Comparison of ENCODE assay signal across 14 mouse cellular contexts in genomic region chr6:145969572-145969971, GRCm38 (mm10). TPM values are rescaled to one million over a fixed set of nuclear protein-coding genes. Genes with fewer than 3 reads are reported as not detected.
DNase-seq lines count a peak whose midpoint lies in the region; ATAC-seq and TF ChIP-seq lines count a peak whose summit lies in the region.
"Had no signal": no experiment of that assay in that cellular context is flagged by ENCODE, and none has a peak within 500 bp of the region (broad histone marks: within the 10 kb centered on the region; RNA-seq: fewer than 3 reads in every experiment).

No protein-coding gene starts in this region.

- peaks cover 9% of the 10 kb centered on the region; the same call in 1 of the 2 replicates for H3K4me1 ChIP-seq in hindbrain, postnatal 0 days (ENCODE audit: insufficient read depth, low read length)
- peaks cover 15% of the 10 kb centered on the region for H3K4me1 ChIP-seq in hindbrain, embryonic 10.5 days (replicated peaks)
- no peaks in the 10 kb centered on the region for H3K4me1 ChIP-seq in midbrain, postnatal 0 days (ENCODE audit: insufficient read depth, low read length)
- H3K4me1 ChIP-seq in midbrain, embryonic 10.5 days: peaks cover 13% of the 10 kb centered on the region
- no peaks in the 10 kb centered on the region for H3K4me1 ChIP-seq in CH12.LX (ENCODE audit: control insufficient read depth in 1 of 2, insufficient read depth in 2 of 2)

- no peak overlapping the region for H3K9ac ChIP-seq in hindbrain, postnatal 0 days (replicated peaks; ENCODE audit: low read length)
- no peak overlapping the region for H3K9ac ChIP-seq in midbrain, postnatal 0 days (replicated peaks; ENCODE audit: low read length, poor library complexity, severe bottlenecking)
- H3K9ac ChIP-seq in CH12.LX (ENCODE audit: insufficient read depth, low read depth): no peak overlapping the region
- H3K9ac ChIP-seq: hindbrain, embryonic 12.5 days; limb, embryonic 15.5 days had no signal

- no peak overlapping the region for H3K4me3 ChIP-seq in hindbrain, postnatal 0 days (ENCODE audit: low read length)
- no peak overlapping the region for H3K4me3 ChIP-seq in hindbrain, embryonic 10.5 days
- no peak overlapping the region for H3K4me3 ChIP-seq in midbrain, postnatal 0 days (ENCODE audit: low read depth, low read length)
- H3K4me3 ChIP-seq in midbrain, embryonic 10.5 days: no peak overlapping the region
- no peak overlapping the region for H3K4me3 ChIP-seq in CH12.LX (replicated peaks in 1 of 3; ENCODE audit: low read depth in 2 of 3, low read length in 2 of 3, poor library complexity in 1 of 3)
- H3K4me3 ChIP-seq: embryonic facial prominence, embryonic 10.5 days; hindbrain, embryonic 12.5 days; limb, embryonic 15.5 days had no signal

- ATAC-seq in hindbrain, postnatal 0 days: no peak
- ATAC-seq in midbrain, postnatal 0 days (ENCODE audit: low FRiP score): no peak

- in situ Hi-C loops in CH12.LX (cut with MboI; ENCODE audit: low pct_ligation_motif_present, low pct_unique_long_range_greater_than_20kb, low sequenced_read_pairs): no loop called here

- DNase-seq in hindbrain, postnatal 0 days (ENCODE audit: low spot score): no peak
- no peak for DNase-seq in hindbrain, embryonic 10.5 days (ENCODE audit: low spot score)
- no peak for DNase-seq in midbrain, postnatal 0 days (ENCODE audit: low spot score)
- DNase-seq in midbrain, embryonic 10.5 days (ENCODE audit: low spot score): no peak
- DNase-seq in CH12.LX (ENCODE audit: extremely low read depth) (peak; percentile 20), ZHBTc4 (ENCODE audit: low read depth, low spot score) (peak; percentile 76)
- no peak for DNase-seq in left cerebral cortex, postnatal 4 days
- DNase-seq in adrenal gland, postnatal 4 days (ENCODE audit: low spot score in 2 of 2): no peak
- DNase-seq: cerebellum, adult 18-20 months; layer of hippocampus, postnatal 36 days had no signal

- TF ChIP-seq RAD21 in CH12.LX (IDR thresholded peaks at IDR 0.05; ENCODE audit: low read depth, low read length): peak; percentile 41

- H3K27ac ChIP-seq in hindbrain, postnatal 0 days: no peak overlapping the region
- no peak overlapping the region for H3K27ac ChIP-seq in hindbrain, embryonic 10.5 days
- H3K27ac ChIP-seq in midbrain, postnatal 0 days (ENCODE audit: low read depth, low read length): no peak overlapping the region
- no peak overlapping the region for H3K27ac ChIP-seq in midbrain, embryonic 10.5 days (replicated peaks)
- no peak overlapping the region for H3K27ac ChIP-seq in CH12.LX (ENCODE audit: insufficient read depth, low read depth)
- H3K27ac ChIP-seq: embryonic facial prominence, embryonic 10.5 days; hindbrain, embryonic 12.5 days; limb, embryonic 15.5 days had no signal

- dilution Hi-C loops in CH12.LX (cut with MboI; ENCODE audit: extremely low pct_ligation_motif_present, extremely low pct_unique_long_range_greater_than_20kb, low sequenced_read_pairs): no loop called here

- H3K27me3 ChIP-seq in hindbrain, postnatal 0 days (ENCODE audit: insufficient read depth, low read length): no peaks in the 10 kb centered on the region
- no peaks in the 10 kb centered on the region for H3K27me3 ChIP-seq in hindbrain, embryonic 10.5 days (ENCODE audit: insufficient read depth, poor library complexity, severe bottlenecking)
- no peaks in the 10 kb centered on the region for H3K27me3 ChIP-seq in midbrain, postnatal 0 days (ENCODE audit: insufficient read depth, low read length)
- H3K27me3 ChIP-seq in midbrain, embryonic 10.5 days (ENCODE audit: low read depth, poor library complexity, severe bottlenecking): no peaks in the 10 kb centered on the region
- no peaks in the 10 kb centered on the region for H3K27me3 ChIP-seq in CH12.LX (replicated peaks)
- H3K27me3 ChIP-seq: hindbrain, embryonic 12.5 days; limb, embryonic 15.5 days had no signal

- peak; percentile 37; the same call in 1 of the 2 replicates for TF ChIP-seq CTCF in hindbrain, postnatal 0 days (IDR thresholded peaks at IDR 0.05; ENCODE audit: low read depth)
- TF ChIP-seq CTCF in midbrain, postnatal 0 days (IDR thresholded peaks at IDR 0.05): peak; percentile 43
- peak; percentile 7 to 43; a peak in 2 of 4 replicates for TF ChIP-seq CTCF in CH12.LX (conservative IDR thresholded peaks at IDR 0.05 in 1 of 2, IDR thresholded peaks at IDR 0.05 in 1 of 2; ENCODE audit: low read depth in 2 of 2, low read length in 2 of 2)

- H3K79me2 ChIP-seq in CH12.LX (replicated peaks; ENCODE audit: control insufficient read depth, extremely low read depth, insufficient read depth, poor library complexity, severe bottlenecking): no peaks in the 10 kb centered on the region

- intact Hi-C loops in left cerebral cortex, postnatal 4 days (cut with DNase I): no loop called here

- no peak for TF ChIP-seq POLR2A in CH12.LX (IDR thresholded peaks at IDR 0.05; ENCODE audit: low read depth, low read length)

- H3K4me2 ChIP-seq in hindbrain, postnatal 0 days (ENCODE audit: low read depth, low read length): no peak overlapping the region
- H3K4me2 ChIP-seq in midbrain, postnatal 0 days (ENCODE audit: low read depth, low read length, poor library complexity, severe bottlenecking): no peak overlapping the region
- no peak overlapping the region for H3K4me2 ChIP-seq in CH12.LX (ENCODE audit: insufficient read depth, low read depth, poor library complexity, severe bottlenecking)
- H3K4me2 ChIP-seq: hindbrain, embryonic 12.5 days; limb, embryonic 15.5 days had no signal

- WGBS in hindbrain, postnatal 0 days: 81% methylated on average over 5 of the region's 5 CpGs
- WGBS in hindbrain, embryonic 10.5 days: 80% methylated on average over 5 of the region's 5 CpGs
- 81% methylated on average over 5 of the region's 5 CpGs for WGBS in midbrain, postnatal 0 days
- 80% methylated on average over 5 of the region's 5 CpGs for WGBS in midbrain, embryonic 10.5 days

- no peaks in the 10 kb centered on the region for H3K9me3 ChIP-seq in hindbrain, postnatal 0 days (ENCODE audit: low read length)
- H3K9me3 ChIP-seq in hindbrain, embryonic 10.5 days: no peaks in the 10 kb centered on the region
- H3K9me3 ChIP-seq in midbrain, postnatal 0 days (ENCODE audit: low read length): no peaks in the 10 kb centered on the region
- no peaks in the 10 kb centered on the region for H3K9me3 ChIP-seq in midbrain, embryonic 10.5 days (replicated peaks)
- H3K9me3 ChIP-seq in CH12.LX (replicated peaks; ENCODE audit: low read length): peaks cover 4% of the 10 kb centered on the region
- H3K9me3 ChIP-seq: embryonic facial prominence, embryonic 10.5 days; hindbrain, embryonic 12.5 days; limb, embryonic 15.5 days had no signal

- no peaks in the 10 kb centered on the region for H3K36me3 ChIP-seq in hindbrain, postnatal 0 days (ENCODE audit: insufficient read depth, low read length)
- H3K36me3 ChIP-seq in hindbrain, embryonic 10.5 days: no peaks in the 10 kb centered on the region
- no peaks in the 10 kb centered on the region for H3K36me3 ChIP-seq in midbrain, postnatal 0 days (ENCODE audit: insufficient read depth, low read length)
- no peaks in the 10 kb centered on the region for H3K36me3 ChIP-seq in midbrain, embryonic 10.5 days
- no peaks in the 10 kb centered on the region for H3K36me3 ChIP-seq in CH12.LX (replicated peaks in 1 of 2; ENCODE audit: control insufficient read depth in 1 of 2, insufficient read depth in 1 of 2, low read length in 1 of 2)
- H3K36me3 ChIP-seq: embryonic facial prominence, embryonic 10.5 days; G1E; hindbrain, embryonic 12.5 days; limb, embryonic 15.5 days had no signal

- TF ChIP-seq EP300 in CH12.LX (IDR thresholded peaks at IDR 0.05; ENCODE audit: low read length): no peak

TF ChIP-seq in CH12.LX, 34 proteins besides CTCF, POLR2A, EP300 and RAD21:
- TF ChIP-seq TBP (conservative IDR thresholded peaks at IDR 0.05; ENCODE audit: low read depth, low read length) (no peak), CHD1 (IDR thresholded peaks at IDR 0.05; ENCODE audit: low read depth, low read length) (no peak), SMC3 (IDR thresholded peaks at IDR 0.05; ENCODE audit: low read depth, low read length) (peak; percentile 46; the same call in 1 of the 2 replicates), ELF1 (IDR thresholded peaks at IDR 0.05; ENCODE audit: low read depth, low read length) (no peak), SIN3A (IDR thresholded peaks at IDR 0.05; ENCODE audit: low read length) (no peak), NELFE (IDR thresholded peaks at IDR 0.05; ENCODE audit: low read depth, low read length) (no peak), PAX5 (IDR thresholded peaks at IDR 0.05; ENCODE audit: low read length) (no peak), ZC3H11A (IDR thresholded peaks at IDR 0.05; ENCODE audit: low read depth, low read length) (no peak), CHD2 (IDR thresholded peaks at IDR 0.05; ENCODE audit: low read length) (no peak)
TF ChIP-seq in CH12.LX: peak in this region for 1.

RNA-seq across cellular contexts. Expression of gene Sspn, which starts 38.1 kb away (rescaled TPM):
- 3.7 and 6.0 TPM in 2 replicates for total RNA-seq in hindbrain, postnatal 0 days (2014; rRNA removed)
- 6.0 and 6.2 TPM in 2 replicates for polyA plus RNA-seq in hindbrain, postnatal 0 days (2015; fragmentation: Nextera tagmentation; extraction: Ambion mirVana)
- polyA plus RNA-seq in hindbrain, embryonic 10.5 days (2016; fragmentation: Nextera tagmentation; extraction: Ambion mirVana): 1.6 and 1.8 TPM in 2 replicates
- 4.2 and 6.1 TPM in 2 replicates for total RNA-seq in midbrain, postnatal 0 days (2014; rRNA removed)
- polyA plus RNA-seq in midbrain, postnatal 0 days (2015; fragmentation: Nextera tagmentation; extraction: Ambion mirVana): 5.7 and 5.8 TPM in 2 replicates
- 1.6 and 3.2 TPM in 2 replicates for polyA plus RNA-seq in midbrain, embryonic 10.5 days (2016; fragmentation: Nextera tagmentation; extraction: Ambion mirVana)
- total RNA-seq in CH12.LX (2012; rRNA removed) (0.13 and 0.17 TPM in 2 replicates), CH12.LX (2014; rRNA removed) (0.04 and 0.08 TPM in 2 replicates)
- 0.14 and 0.22 TPM in 2 replicates for polyA plus RNA-seq in CH12.LX (2012; ENCODE audit: insufficient read length, low read depth)
- 1 to 10 TPM; 3.3 to 4.0 TPM for total RNA-seq in left cerebral cortex, postnatal 4 days (2021)
- 10 to 100 TPM; 18.2 to 21.2 TPM for total RNA-seq in adrenal gland, postnatal 4 days (2021)
- polyA plus RNA-seq: G1E had no signal

Comparison
In these comparisons a context has a peak if more than half of its experiments do, and no peak if none do; other contexts are left out.
1. DNase-seq: peak in CH12.LX (single experiment) and ZHBTc4 (single experiment); none in hindbrain, postnatal 0 days (single experiment), hindbrain, embryonic 10.5 days (single experiment), midbrain, postnatal 0 days (single experiment), midbrain, embryonic 10.5 days (single experiment), left cerebral cortex, postnatal 4 days (single experiment) and adrenal gland, postnatal 4 days (0 of 2).
2. Peak in every context shown above with its lines, with median percentiles within 50 percentile points of each other: CTCF ChIP-seq.